Mouse (Mus musculus) left cerebral cortex, adult 8-10 months (tissue): Measurements from ENCODE around the gene Scfd2. TPM values are rescaled to one million over a fixed set of nuclear protein-coding genes. Genes with fewer than 3 reads are reported as not detected.

ENCODE experiments used
- total RNA-seq, 4 experiments: library from RNA; stranded (reverse); gene quantifications; 2 replicates each; pipeline ENCODE4 v1.2.4; 2022

Gene Scfd2
- total RNA-seq, 4 experiments from 2014 or later, result 24.3 to 29.5 (median 27.4) TPM

Other genes starting within 250 kb of the Scfd2 start
- gene Fip1l1, start 3.7 kb upstream of the Scfd2 start, total RNA-seq, result 10 to 100 TPM; 60.7 to 70.3 (median 65.0) TPM
- gene Lnx1, start 171.2 kb upstream of the Scfd2 start, total RNA-seq, result 10 to 100 TPM; 20.0 to 21.9 (median 21.1) TPM